Mouse (Mus musculus) brain, embryonic 14.5 days (tissue): Measurements from ENCODE around the gene Tex264.

Experiments used
- CTCF ChIP-seq: fragments of 200-500 bp; IDR thresholded peaks from 2 replicates; pipeline ENCODE4 v1.5.1; 2012; ENCODE audit warnings: inconsistent platforms, mild to moderate bottlenecking, moderate library complexity, borderline replicate concordance; ENCODE audit not compliant: insufficient read depth, insufficient read length; ENCODE audit errors: extremely low read depth
- POLR2A ChIP-seq: fragments of 200-500 bp; IDR thresholded peaks from 2 replicates; pipeline ENCODE4 v1.6.1; 2012; ENCODE audit warnings: mild to moderate bottlenecking, inconsistent platforms, borderline replicate concordance; ENCODE audit not compliant: poor library complexity, insufficient read depth, insufficient read length, severe bottlenecking; ENCODE audit errors: extremely low read depth

- TF ChIP-seq POLR2A: no peak
- no peak for TF ChIP-seq CTCF
Observed at GRCm38 (mm10) chr9:106626282-106626681, 59.4 kb downstream of the Tex264 start, which contains the start of gene Iqcf6.
